Mouse (Mus musculus): ENCODE measurements around the gene Rufy2. TPM values are rescaled to one million over a fixed set of nuclear protein-coding genes. Genes with fewer than 3 reads are reported as not detected.

Gene Rufy2
- polyA plus RNA-seq, 1 experiment from 2014 or later, result 35.3 TPM

Other genes starting within 250 kb of the Rufy2 start
- gene Ccar1, start 187.9 kb upstream of the Rufy2 start, polyA plus RNA-seq (2015; fragmentation: Nextera tagmentation; extraction: Ambion mirVana), result 130 and 147 TPM in 2 replicates
- 26.6 and 30.4 TPM in 2 replicates for gene Tet1, start 71.2 kb upstream of the Rufy2 start, polyA plus RNA-seq (2015; fragmentation: Nextera tagmentation; extraction: Ambion mirVana)
- 11.1 and 11.5 TPM in 2 replicates for gene Slc25a16, start 59.6 kb upstream of the Rufy2 start, polyA plus RNA-seq (2015; fragmentation: Nextera tagmentation; extraction: Ambion mirVana)
- gene Dna2, start 33.2 kb upstream of the Rufy2 start, polyA plus RNA-seq (2015; fragmentation: Nextera tagmentation; extraction: Ambion mirVana), result 18.7 and 19.4 TPM in 2 replicates
- 138 and 139 TPM in 2 replicates for gene Hnrnph3, start 44.0 kb downstream of the Rufy2 start, polyA plus RNA-seq (2015; fragmentation: Nextera tagmentation; extraction: Ambion mirVana)
- 1.0 and 1.1 TPM in 2 replicates for gene Pbld2, start 44.1 kb downstream of the Rufy2 start, polyA plus RNA-seq (2015; fragmentation: Nextera tagmentation; extraction: Ambion mirVana)
- 1.8 and 1.9 TPM in 2 replicates for gene Pbld1, start 79.9 kb downstream of the Rufy2 start, polyA plus RNA-seq (2015; fragmentation: Nextera tagmentation; extraction: Ambion mirVana)
- gene Atoh7, start 119.4 kb downstream of the Rufy2 start, polyA plus RNA-seq (2015; fragmentation: Nextera tagmentation; extraction: Ambion mirVana), result not detected in 2 replicates
- 0.14 and 0.18 TPM in 2 replicates for gene Mypn, start 223.7 kb downstream of the Rufy2 start, polyA plus RNA-seq (2015; fragmentation: Nextera tagmentation; extraction: Ambion mirVana)